Mouse (Mus musculus) liver, postnatal 0 days (tissue): Measurements from ENCODE around the gene Rgl1.

Experiments used
- CTCF ChIP-seq: sonication (generic); IDR thresholded peaks from 2 replicates; pipeline ENCODE4 v1.5.1; 2016; ENCODE audit warnings: antibody characterized with exemption, low read depth
- EP300 ChIP-seq: IDR thresholded peaks from 2 replicates; pipeline ENCODE4 v1.6.1; 2016; ENCODE audit warnings: antibody characterized with exemption, low read depth, mild to moderate bottlenecking

- TF ChIP-seq CTCF, result no peak
- TF ChIP-seq EP300, result no peak
These were observed 62.2 kb downstream of the Rgl1 start for GRCm38 (mm10) chr1:152703941-152704340.
